Mouse (Mus musculus) adrenal gland (tissue): ENCODE measurements around the gene Mum1.

Source experiments
- intact Hi-C: fragments of 180-260 bp; cut with DNase I; formaldehyde crosslinking; loops from one replicate; pipeline ENCODE4 v1.15.1; 2025

The Mum1 gene

DNA sequence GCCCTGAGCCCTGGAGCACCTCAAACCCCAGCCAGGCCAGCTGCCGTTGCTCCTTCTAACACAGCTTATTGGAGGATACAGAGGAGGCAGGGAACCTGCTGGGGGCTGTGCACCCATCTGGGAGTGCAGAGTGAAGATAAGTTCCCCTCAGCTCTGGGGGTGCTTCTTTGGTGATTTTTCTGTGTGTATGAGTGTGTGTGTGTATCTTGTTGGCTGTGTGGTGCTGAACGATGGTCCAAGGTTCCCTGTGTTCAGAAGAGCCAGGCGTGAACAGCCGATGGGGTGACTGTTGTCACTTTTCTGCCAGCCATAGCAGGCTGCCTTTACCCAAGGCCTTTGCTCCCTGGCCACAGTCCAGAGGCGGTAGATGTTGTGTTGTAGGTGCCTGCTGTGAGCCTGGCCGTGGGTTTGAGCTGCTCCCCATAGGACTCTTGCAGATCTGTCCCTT lies 44.5 kb downstream of the Mum1 start:
- intact Hi-C loops, result no loop called here

DNA sequence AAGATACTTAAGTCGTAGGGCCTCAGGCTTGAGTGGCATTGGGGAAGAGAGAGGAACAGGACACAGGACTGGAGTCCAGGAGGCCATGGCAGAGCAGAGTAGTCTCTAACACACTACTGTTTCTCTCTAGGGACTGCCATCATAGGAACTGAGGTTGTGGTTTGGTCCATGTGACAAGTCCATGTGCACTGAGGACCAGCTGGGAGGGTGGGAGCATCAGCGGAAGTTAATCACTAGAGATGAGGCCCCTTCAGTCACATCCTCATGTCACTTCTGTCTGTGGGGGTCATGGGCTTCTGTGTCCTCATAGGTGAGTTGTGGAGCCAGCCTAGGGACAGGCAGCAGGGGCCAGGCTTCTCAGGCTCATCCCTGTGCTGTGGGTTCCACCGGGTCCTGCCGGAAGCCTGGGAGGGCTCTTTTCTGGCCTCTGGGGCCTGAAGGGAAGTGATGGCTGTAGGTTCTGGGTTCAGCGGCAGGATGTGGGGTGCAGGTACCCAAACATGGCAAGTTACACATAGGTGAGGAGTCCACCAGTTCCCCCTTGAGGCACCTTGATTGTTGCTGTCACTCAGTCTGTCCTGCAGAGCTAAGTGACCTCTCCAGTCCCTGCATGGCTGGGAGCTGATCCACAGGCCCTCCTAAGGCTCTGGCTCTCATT lies 45.1 kb downstream of the Mum1 start:
- intact Hi-C loops, result no loop called here

- intact Hi-C loops, result no loop called here
Observed at GRCm38 (mm10) chr10:80271870-80272585, 45.8 kb downstream of the Mum1 start.

DNA sequence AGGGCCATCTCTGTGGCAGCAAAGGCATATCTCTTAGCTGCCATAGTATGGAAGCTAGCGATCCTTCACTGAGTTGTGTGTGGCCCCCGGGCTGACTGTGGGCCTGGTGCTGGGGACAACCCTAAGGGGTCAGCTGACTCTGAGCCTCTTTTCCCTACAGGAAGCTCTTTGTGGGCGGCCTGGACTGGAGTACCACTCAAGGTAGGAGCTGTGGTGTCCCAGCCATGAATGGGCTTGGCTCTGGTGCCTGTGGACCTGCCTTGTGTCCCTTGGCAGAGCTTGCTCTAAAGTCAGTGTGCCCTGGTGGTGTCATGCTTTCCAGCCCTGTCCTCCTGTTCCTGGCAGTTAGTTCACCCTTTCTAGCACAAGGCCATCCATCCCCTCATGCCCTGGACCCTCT lies 47.6 kb downstream of the Mum1 start:
- intact Hi-C loops, result no loop called here

DNA sequence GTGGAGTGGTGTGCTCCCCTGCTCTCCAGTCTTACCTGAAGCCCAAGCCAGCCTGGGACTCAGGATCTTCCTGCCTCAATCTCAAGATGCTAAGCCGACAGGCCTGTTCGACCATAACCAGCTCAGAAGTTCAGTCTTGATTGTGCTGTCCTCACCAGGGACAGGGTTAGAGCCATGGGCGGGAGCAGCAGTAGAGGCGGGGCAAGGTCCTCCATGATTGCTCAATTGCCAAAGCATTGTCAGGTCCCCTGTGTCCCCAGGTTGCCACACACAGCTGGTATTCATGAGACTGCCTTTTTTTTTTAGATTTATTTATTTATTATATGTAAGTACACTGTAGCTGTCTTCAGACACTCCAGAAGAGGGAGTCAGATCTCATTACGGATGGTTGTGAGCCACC lies 50.0 kb downstream of the Mum1 start:
- intact Hi-C loops, result no loop called here

DNA sequence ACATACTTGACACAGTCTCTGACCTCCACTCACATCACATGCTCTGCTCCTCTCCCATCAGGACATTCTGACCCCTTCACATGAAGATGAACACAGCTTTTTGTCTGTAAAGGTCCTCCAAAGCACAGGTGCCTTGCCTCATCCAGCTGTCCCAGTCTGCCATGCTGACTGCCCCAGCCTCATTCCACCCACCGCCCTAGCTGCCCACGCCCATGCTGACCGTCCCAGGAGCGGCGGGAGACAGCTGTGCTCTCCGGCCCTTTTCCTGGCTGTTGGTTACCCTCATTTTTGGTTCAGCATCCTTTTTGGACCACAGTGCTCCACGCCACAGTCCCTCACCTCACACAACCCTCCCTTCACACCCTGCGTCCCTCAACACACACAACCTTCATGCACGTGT lies 52.2 kb downstream of the Mum1 start:
- intact Hi-C loops, result no loop called here

GRCm38 (mm10) chr10:80279273-80279672 lies 53.0 kb downstream of the Mum1 start:
- intact Hi-C loops, result no loop called here

- intact Hi-C loops, result no loop called here
Observed at GRCm38 (mm10) chr10:80281304-80281703, 55.1 kb downstream of the Mum1 start.

GRCm38 (mm10) chr10:80281921-80282371 lies 55.7 kb downstream of the Mum1 start:
- intact Hi-C loops, result no loop called here

DNA sequence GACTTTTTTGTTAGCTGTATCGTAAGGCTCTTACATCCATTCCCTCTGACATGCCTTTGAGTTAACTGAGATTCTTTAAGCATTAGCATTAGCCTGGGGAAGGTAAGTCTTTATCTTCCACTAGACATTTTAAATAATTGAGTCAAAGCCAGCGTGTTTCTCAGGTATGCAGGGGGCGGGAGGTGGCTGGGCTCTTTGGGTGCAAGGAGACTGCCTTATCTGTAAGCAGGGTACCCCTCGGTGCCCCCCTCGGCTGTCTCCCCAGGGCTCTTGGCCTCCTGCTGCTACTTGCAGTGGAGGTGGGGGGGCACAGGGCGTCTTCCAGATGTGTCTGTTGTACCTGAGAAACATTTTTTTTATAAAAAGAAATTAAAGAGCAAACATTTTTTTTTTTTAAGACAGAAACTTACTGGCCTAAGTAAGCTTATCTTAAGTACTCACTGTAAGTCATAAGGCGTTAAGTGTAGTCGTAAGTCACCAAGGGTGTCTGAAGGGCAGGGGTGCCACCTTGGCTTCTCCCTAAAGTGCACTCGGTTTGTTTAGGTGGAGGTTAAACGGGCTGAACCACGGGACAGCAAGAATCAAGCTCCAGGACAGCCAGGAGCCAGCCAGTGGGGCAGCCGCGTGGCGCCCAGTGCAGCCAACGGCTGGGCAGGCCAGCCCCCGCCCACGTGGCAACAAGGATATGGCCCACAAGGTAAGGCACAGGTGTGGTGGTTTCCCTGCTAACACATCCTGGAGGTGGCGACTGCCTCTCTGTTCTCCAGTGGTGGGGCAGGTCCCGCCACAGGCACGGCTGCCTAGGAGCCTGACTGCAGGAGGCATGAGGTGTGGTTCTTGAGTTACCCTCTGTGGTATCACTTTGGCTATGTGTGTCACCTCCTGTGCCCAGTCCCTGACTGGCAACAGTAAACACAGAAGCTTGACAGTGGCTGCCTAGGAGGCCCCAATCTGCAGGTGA lies 56.5 kb downstream of the Mum1 start:
- intact Hi-C loops, result no loop called here

DNA sequence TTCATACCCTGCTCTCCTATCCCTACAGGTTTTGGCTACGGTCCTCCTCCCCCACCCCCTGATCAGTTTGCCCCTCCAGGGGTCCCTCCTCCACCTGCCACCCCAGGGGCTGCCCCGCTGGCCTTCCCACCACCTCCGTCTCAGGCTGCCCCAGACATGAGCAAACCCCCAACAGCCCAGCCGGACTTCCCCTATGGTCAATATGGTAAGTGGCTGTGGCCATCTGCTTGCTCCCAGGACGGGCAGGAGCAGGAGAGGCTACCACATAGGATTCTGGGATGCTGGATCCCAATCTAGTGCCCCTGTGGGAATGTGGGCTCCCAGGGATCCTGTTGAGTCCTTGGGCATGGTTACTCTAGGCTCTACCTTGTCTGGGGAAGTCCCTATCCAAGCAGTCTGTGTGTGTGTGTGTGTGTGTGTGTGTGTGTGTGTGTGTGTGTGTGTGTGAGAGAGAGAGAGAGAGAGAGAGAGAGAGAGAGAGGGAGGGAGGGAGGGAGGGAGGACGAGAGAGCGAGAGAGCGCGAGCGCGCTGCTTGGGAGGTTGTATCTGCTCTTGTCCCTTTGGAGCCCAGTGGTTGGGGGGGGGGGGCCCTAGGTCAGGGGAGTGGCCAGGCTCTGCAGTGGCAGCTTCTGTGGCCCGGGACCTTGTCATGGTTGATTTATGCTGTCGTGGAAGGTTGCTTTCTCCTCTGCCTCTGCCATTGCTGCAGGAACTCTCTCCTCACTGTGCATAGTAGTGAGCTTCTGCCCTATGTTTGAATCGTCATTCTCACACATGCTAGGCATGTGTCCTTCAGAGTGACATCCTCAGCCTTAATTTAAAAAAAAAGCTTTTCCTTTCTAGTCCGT lies 59.2 kb downstream of the Mum1 start:
- intact Hi-C loops, result no loop called here

DNA sequence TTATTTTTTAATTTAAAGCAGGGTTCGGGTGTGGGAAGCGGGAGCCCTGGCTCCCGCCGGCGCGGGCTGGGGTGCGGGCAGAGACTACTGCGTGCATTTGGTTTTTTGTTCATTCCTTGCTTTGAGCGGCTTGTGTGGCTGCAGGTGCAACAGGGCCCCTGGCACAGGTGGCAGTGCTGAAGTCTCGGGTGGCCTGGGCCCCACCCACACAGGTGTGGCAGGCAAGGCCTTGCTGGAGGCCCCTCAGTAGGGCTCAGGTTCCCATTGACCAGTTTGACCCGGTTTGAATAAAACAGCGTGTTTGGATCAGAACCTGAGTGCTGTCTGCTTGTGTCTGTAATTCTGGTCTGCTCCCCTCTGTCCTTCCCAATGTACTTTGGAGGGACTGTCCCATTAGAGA lies 61.9 kb downstream of the Mum1 start:
- intact Hi-C loops, result no loop called here

DNA sequence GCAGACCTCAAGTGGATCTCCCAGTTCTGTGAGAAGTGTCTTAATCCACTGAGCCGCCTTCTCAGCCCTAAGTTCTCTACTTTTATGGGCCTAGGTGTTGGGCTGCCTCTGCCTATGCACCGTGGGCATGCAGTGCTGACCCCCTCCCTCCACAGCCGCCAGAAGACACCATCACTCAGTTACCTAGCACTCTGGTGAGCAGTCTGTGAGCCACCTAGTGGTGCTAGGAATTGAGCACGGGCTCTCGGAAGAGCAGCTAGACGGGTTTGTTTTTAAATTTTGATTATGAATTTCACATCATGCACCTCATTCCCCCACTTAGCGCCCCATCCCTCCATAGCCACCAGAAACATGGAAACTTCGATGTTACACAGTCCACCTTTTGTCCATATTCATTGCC lies 62.4 kb downstream of the Mum1 start:
- intact Hi-C loops, result no loop called here

- intact Hi-C loops, result loop anchor here (5.0 kb wide), 1 partner anchor 80 kb away; no protein-coding TSS in a partner anchor
Observed at GRCm38 (mm10) chr10:80292251-80293146, 66.3 kb downstream of the Mum1 start, which contains the start of gene Rps15. TSS of gene Rps15 (plus strand) at chr10:80292453.

- intact Hi-C loops, result loop anchor here (5.0 kb wide), 1 partner anchor 79 kb away; no protein-coding TSS in a partner anchor
Observed at GRCm38 (mm10) chr10:80293325-80293724, 67.1 kb downstream of the Mum1 start.
